Mouse (Mus musculus) midbrain, embryonic 12.5 days (tissue): Measurements from ENCODE around the gene Nexn. TPM values are rescaled to one million over a fixed set of nuclear protein-coding genes. Genes with fewer than 3 reads are reported as not detected.

Source experiments
- ATAC-seq: fragments of 200-750 bp; cut with Nextera tagmentation; 2 replicates; pipeline ENCODE4 v1.8.0; 2017; ENCODE audit warnings: low read depth, moderate TSS enrichment, moderate library complexity; ENCODE audit not compliant: low FRiP score
- H3K27ac ChIP-seq: fragments of 300-500 bp; sonication (generic); replicated peaks from 2 replicates; pipeline ENCODE4 v1.5.1; 2016; ENCODE audit warnings: mild to moderate bottlenecking
- H3K27me3 ChIP-seq: fragments of 300-500 bp; sonication (generic); 2 replicates; pipeline ENCODE4 v1.6.1; 2016; ENCODE audit warnings: mild to moderate bottlenecking
- H3K36me3 ChIP-seq: fragments of 300-500 bp; sonication (generic); 2 replicates; pipeline ENCODE4 v1.6.1; 2016
- H3K4me1 ChIP-seq: fragments of 300-500 bp; sonication (generic); 2 replicates; pipeline ENCODE4 v1.6.1; 2016
- H3K4me2 ChIP-seq: fragments of 300-500 bp; sonication (generic); replicated peaks from 2 replicates; pipeline ENCODE4 v1.6.1; 2016; ENCODE audit warnings: mild to moderate bottlenecking, moderate library complexity
- H3K4me3 ChIP-seq: fragments of 300-500 bp; sonication (generic); 2 replicates; pipeline ENCODE4 v1.5.1; 2016; ENCODE audit warnings: mild to moderate bottlenecking
- H3K9ac ChIP-seq: fragments of 300-500 bp; sonication (generic); replicated peaks from 2 replicates; pipeline ENCODE4 v1.6.1; 2016; ENCODE audit warnings: mild to moderate bottlenecking, moderate library complexity
- H3K9me3 ChIP-seq: fragments of 300-500 bp; sonication (generic); 2 replicates; pipeline ENCODE4 v1.6.1; 2016; ENCODE audit warnings: mild to moderate bottlenecking
- WGBS: fragments of 180-500 bp; shearing (Covaris S2); methylation state at CpG from one replicate; pipeline ENCODE4 v1.1.7; 2016; 5-methylcytosine and 5-hydroxymethylcytosine counted together
- polyA plus RNA-seq: library from polyadenylated mRNA; unstranded; fragments of >200 nt; fragmentation: Nextera tagmentation; extraction: Ambion mirVana; gene quantifications from 2 replicates; pipeline ENCODE4 v1.2.1, GENCODE M21; 2016

Nexn gene
- polyA plus RNA-seq, 1 experiment from 2014 or later: 5.4 TPM

- H3K36me3 ChIP-seq: peaks cover 11% of the 10 kb centered on the region; the same call in 1 of the 2 replicates
- H3K9me3 ChIP-seq: no peaks in the 10 kb centered on the region
- H3K4me3 ChIP-seq: no peak overlapping the region
- no peaks in the 10 kb centered on the region for H3K27me3 ChIP-seq
- H3K27ac ChIP-seq: no peak overlapping the region
- no peak for ATAC-seq
- H3K4me2 ChIP-seq: no peak overlapping the region
- H3K4me1 ChIP-seq: no peaks in the 10 kb centered on the region
- no peak overlapping the region for H3K9ac ChIP-seq
- 87% methylated on average over 3 of the region's 3 CpGs for WGBS
Measured at GRCm38 (mm10) chr3:152276935-152277334, 10.8 kb upstream of the Nexn start.

GRCm38 (mm10) chr3:152275008-152275407 lies 8.9 kb upstream of the Nexn start:
- H3K4me2 ChIP-seq: no peak overlapping the region
- ATAC-seq: no peak
- no peaks in the 10 kb centered on the region for H3K27me3 ChIP-seq
- H3K4me3 ChIP-seq: no peak overlapping the region
- no peak overlapping the region for H3K27ac ChIP-seq
- no peak overlapping the region for H3K9ac ChIP-seq
- H3K36me3 ChIP-seq: peaks cover 9% of the 10 kb centered on the region; the same call in 1 of the 2 replicates
- no peaks in the 10 kb centered on the region for H3K4me1 ChIP-seq
- WGBS: 78% methylated on average over 8 of the region's 8 CpGs
- no peaks in the 10 kb centered on the region for H3K9me3 ChIP-seq

GRCm38 (mm10) chr3:152272974-152273685 lies 7.0 kb upstream of the Nexn start:
- 0 out of 2 replicates have a peak, but pooled peaks have one; percentile 41 for ATAC-seq
- no peak overlapping the region for H3K4me3 ChIP-seq
- H3K9me3 ChIP-seq: no peaks in the 10 kb centered on the region
- peaks cover 5% of the 10 kb centered on the region for H3K27me3 ChIP-seq
- H3K9ac ChIP-seq: no peak overlapping the region
- no peaks in the 10 kb centered on the region for H3K4me1 ChIP-seq
- no peak overlapping the region for H3K4me2 ChIP-seq
- WGBS: 75% methylated on average over 20 of the region's 20 CpGs
- peaks cover 9% of the 10 kb centered on the region; the same call in 1 of the 2 replicates for H3K36me3 ChIP-seq
- no peak overlapping the region for H3K27ac ChIP-seq

GRCm38 (mm10) chr3:152271876-152272275 lies 5.7 kb upstream of the Nexn start:
- H3K4me2 ChIP-seq: no peak overlapping the region
- no peak overlapping the region for H3K27ac ChIP-seq
- no peak overlapping the region for H3K4me3 ChIP-seq
- peaks cover 15% of the 10 kb centered on the region for H3K27me3 ChIP-seq
- no peak for ATAC-seq
- H3K9ac ChIP-seq: no peak overlapping the region
- H3K36me3 ChIP-seq: peaks cover 9% of the 10 kb centered on the region; the same call in 1 of the 2 replicates
- no peaks in the 10 kb centered on the region for H3K9me3 ChIP-seq
- no peaks in the 10 kb centered on the region for H3K4me1 ChIP-seq
- 90% methylated on average over 6 of the region's 6 CpGs for WGBS

- Histone ChIP-seq H3K4me2 (no peak overlapping the region), H3K36me3 (peaks cover 4% of the 10 kb centered on the region; the same call in 1 of the 2 replicates), H3K27me3 (peaks cover 21% of the 10 kb centered on the region), H3K27ac (no peak overlapping the region), H3K9me3 (no peaks in the 10 kb centered on the region), H3K4me3 (no peak overlapping the region), H3K9ac (no peak overlapping the region), H3K4me1 (peaks cover 3% of the 10 kb centered on the region)
- no peak for ATAC-seq
- 90% methylated on average over 10 of the region's 10 CpGs for WGBS
Measured at GRCm38 (mm10) chr3:152271071-152271710, 5.0 kb upstream of the Nexn start.

- H3K9ac ChIP-seq: no peak overlapping the region
- no peak overlapping the region for H3K27ac ChIP-seq
- 92% methylated on average over 14 of the region's 14 CpGs for WGBS
- H3K27me3 ChIP-seq: peaks cover 49% of the 10 kb centered on the region
- no peak for ATAC-seq
- H3K4me3 ChIP-seq: no peak overlapping the region
- H3K36me3 ChIP-seq: no peaks in the 10 kb centered on the region
- peaks cover 18% of the 10 kb centered on the region for H3K4me1 ChIP-seq
- no peak overlapping the region for H3K4me2 ChIP-seq
- no peaks in the 10 kb centered on the region for H3K9me3 ChIP-seq
Measured at GRCm38 (mm10) chr3:152268099-152268498, 1.9 kb upstream of the Nexn start.

GRCm38 (mm10) chr3:152265351-152266035 lies 657 bp downstream of the Nexn start:
- ATAC-seq: peak; percentile 87
- Histone ChIP-seq H3K4me3 (peak overlapping the region; percentile 59), H3K36me3 (no peaks in the 10 kb centered on the region), H3K27me3 (peaks cover 69% of the 10 kb centered on the region), H3K4me2 (peak overlapping the region; percentile 99), H3K9ac (peak overlapping the region; percentile 70), H3K4me1 (peaks cover 23% of the 10 kb centered on the region), H3K9me3 (no peaks in the 10 kb centered on the region), H3K27ac (no peak overlapping the region)
- WGBS: under 1% methylated on average over 50 of the region's 63 CpGs

- peaks cover 69% of the 10 kb centered on the region for H3K27me3 ChIP-seq
- no peaks in the 10 kb centered on the region for H3K9me3 ChIP-seq
- H3K9ac ChIP-seq: no peak overlapping the region
- peaks cover 23% of the 10 kb centered on the region for H3K4me1 ChIP-seq
- no peak overlapping the region for H3K27ac ChIP-seq
- H3K4me3 ChIP-seq: peak overlapping the region; percentile 59; the same call in 1 of the 2 replicates
- 33% methylated on average over 12 of the region's 12 CpGs for WGBS
- H3K36me3 ChIP-seq: no peaks in the 10 kb centered on the region
- H3K4me2 ChIP-seq: peak overlapping the region; percentile 99
- ATAC-seq: no peak
Measured at GRCm38 (mm10) chr3:152264830-152265229, 1.3 kb downstream of the Nexn start.

GRCm38 (mm10) chr3:152264374-152264773 lies 1.8 kb downstream of the Nexn start:
- Histone ChIP-seq H3K4me3 (no peak overlapping the region), H3K9ac (no peak overlapping the region), H3K27ac (no peak overlapping the region), H3K4me2 (no peak overlapping the region), H3K4me1 (peaks cover 23% of the 10 kb centered on the region), H3K27me3 (peaks cover 69% of the 10 kb centered on the region), H3K36me3 (no peaks in the 10 kb centered on the region), H3K9me3 (no peaks in the 10 kb centered on the region)
- no peak for ATAC-seq
- WGBS: 44% methylated on average over 10 of the region's 10 CpGs

- 27% methylated on average over 8 of the region's 8 CpGs for WGBS
- no peak overlapping the region for H3K27ac ChIP-seq
- H3K4me1 ChIP-seq: peaks cover 23% of the 10 kb centered on the region
- no peak overlapping the region for H3K4me3 ChIP-seq
- H3K4me2 ChIP-seq: no peak overlapping the region
- no peaks in the 10 kb centered on the region for H3K36me3 ChIP-seq
- H3K9ac ChIP-seq: no peak overlapping the region; the same call in 1 of the 2 replicates
- H3K27me3 ChIP-seq: peaks cover 53% of the 10 kb centered on the region
- H3K9me3 ChIP-seq: no peaks in the 10 kb centered on the region
- no peak for ATAC-seq
Measured at GRCm38 (mm10) chr3:152261948-152262347, 4.2 kb downstream of the Nexn start.

GRCm38 (mm10) chr3:152261436-152261835 lies 4.7 kb downstream of the Nexn start:
- 62% methylated on average over 8 of the region's 8 CpGs for WGBS
- Histone ChIP-seq H3K4me1 (peaks cover 23% of the 10 kb centered on the region), H3K36me3 (no peaks in the 10 kb centered on the region), H3K27me3 (peaks cover 50% of the 10 kb centered on the region), H3K4me2 (no peak overlapping the region), H3K27ac (no peak overlapping the region), H3K9ac (no peak overlapping the region), H3K4me3 (no peak overlapping the region), H3K9me3 (no peaks in the 10 kb centered on the region)
- no peak for ATAC-seq

GRCm38 (mm10) chr3:152260362-152260761 lies 5.8 kb downstream of the Nexn start:
- Histone ChIP-seq H3K4me1 (peaks cover 12% of the 10 kb centered on the region), H3K27me3 (peaks cover 39% of the 10 kb centered on the region), H3K36me3 (no peaks in the 10 kb centered on the region), H3K9me3 (no peaks in the 10 kb centered on the region), H3K4me2 (no peak overlapping the region), H3K9ac (no peak overlapping the region), H3K4me3 (no peak overlapping the region), H3K27ac (no peak overlapping the region)
- 95% methylated on average over 1 of the region's 1 CpGs for WGBS
- ATAC-seq: no peak
